Mouse (Mus musculus) forebrain, postnatal 0 days (tissue): ENCODE results near the gene Socs4. TPM values are rescaled to one million over a fixed set of nuclear protein-coding genes. Genes with fewer than 3 reads are reported as not detected.
A peak's percentile ranks its signal among the peaks of the same experiment; 100 is the strongest.

Experiments
- ATAC-seq: fragments of 200-750 bp; cut with Nextera tagmentation; 2 replicates; pipeline ENCODE4 v1.8.0; 2017; ENCODE audit warnings: mild to moderate bottlenecking, moderate library complexity
- DNase-seq: peaks from one replicate; pipeline ENCODE4 v3.0.0-alpha.2; 2015
- H3K27ac ChIP-seq: fragments of 300-500 bp; sonication (generic); 2 replicates; pipeline ENCODE4 v1.5.1; 2014; ENCODE audit warnings: low read depth, mild to moderate bottlenecking, antibody characterized with exemption, low read length, moderate library complexity, mixed read lengths
- H3K27me3 ChIP-seq: fragments of 300-500 bp; sonication (generic); 2 replicates; pipeline ENCODE4 v1.6.1; 2014; ENCODE audit warnings: mild to moderate bottlenecking, low read length, mixed read lengths; ENCODE audit not compliant: insufficient read depth
- H3K36me3 ChIP-seq: fragments of 300-500 bp; sonication (generic); 2 replicates; pipeline ENCODE4 v1.6.1; 2014; ENCODE audit warnings: mild to moderate bottlenecking, moderate library complexity; ENCODE audit not compliant: insufficient read depth
- H3K4me1 ChIP-seq: fragments of 300-500 bp; sonication (generic); 2 replicates; pipeline ENCODE4 v1.6.1; 2014; ENCODE audit warnings: antibody characterized with exemption; ENCODE audit not compliant: insufficient read depth
- H3K4me2 ChIP-seq: fragments of 300-500 bp; sonication (generic); 2 replicates; pipeline ENCODE4 v1.6.1; 2014; ENCODE audit warnings: low read depth, mild to moderate bottlenecking, moderate library complexity
- H3K4me3 ChIP-seq: fragments of 300-500 bp; sonication (generic); 2 replicates; pipeline ENCODE4 v1.5.1; 2014; ENCODE audit warnings: low read depth, low read length, mixed read lengths
- H3K9ac ChIP-seq: fragments of 300-500 bp; sonication (generic); 2 replicates; pipeline ENCODE4 v1.6.1; 2014; ENCODE audit warnings: mild to moderate bottlenecking
- H3K9me3 ChIP-seq: fragments of 300-500 bp; sonication (generic); 2 replicates; pipeline ENCODE4 v1.6.1; 2016; ENCODE audit warnings: low read length
- CTCF ChIP-seq: sonication (generic); IDR thresholded peaks from 2 replicates; pipeline ENCODE4 v1.5.1; 2016; ENCODE audit warnings: antibody characterized with exemption, control low read depth, low read depth
- WGBS: fragments of 180-500 bp; shearing (Covaris S2); extraction: QIAGEN DNeasy Blood & Tissue Kit; methylation state at CpG from one replicate; pipeline ENCODE4 v1.1.7; 2014; 5-methylcytosine and 5-hydroxymethylcytosine counted together
- polyA plus RNA-seq: library from polyadenylated mRNA; unstranded; fragments of >200 nt; fragmentation: Nextera tagmentation; extraction: Ambion mirVana; gene quantifications from 2 replicates; pipeline ENCODE4 v1.2.1, GENCODE M21; 2015
- total RNA-seq: library from RNA; depleted of rRNA; stranded (reverse); fragments of >200 nt; gene quantifications from 2 replicates; pipeline ENCODE4 v1.2.3, GENCODE M21; 2014

Gene Socs4
- total and polyA plus RNA-seq, 2 experiments from 2014 or later = 2.4 to 8.2 TPM

DNA sequence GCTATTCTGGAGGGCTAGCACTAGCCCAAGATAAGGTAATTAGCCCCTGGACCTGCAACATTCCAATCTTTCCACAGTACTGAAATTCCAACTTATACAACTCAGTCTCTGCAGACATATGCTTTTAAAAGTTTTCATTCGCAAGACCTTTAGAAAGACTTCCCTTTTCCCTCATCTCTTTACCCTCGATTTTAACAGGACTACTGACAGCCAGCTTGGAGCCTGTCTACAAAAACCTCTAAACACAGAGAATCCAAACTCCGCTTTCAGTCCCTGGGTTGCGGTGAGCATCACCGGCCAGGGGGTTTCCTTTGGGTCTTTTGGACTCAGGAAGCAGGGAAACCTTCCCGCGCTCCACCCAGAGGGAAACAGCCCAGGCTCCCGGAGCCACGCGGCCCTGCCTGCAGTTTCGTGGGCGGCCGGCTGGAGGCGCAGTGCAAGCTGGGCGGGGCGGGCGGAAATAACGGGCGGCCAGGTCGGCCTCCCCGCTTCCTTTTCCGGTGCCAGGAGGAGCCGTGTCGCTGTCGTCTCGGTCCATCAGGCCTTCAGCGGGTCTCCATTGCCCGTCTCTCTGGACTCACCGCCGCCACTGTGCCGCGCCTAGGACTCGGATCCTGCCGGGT lies 21.2 kb downstream of the Socs4 start, which contains the start of gene Mapk1ip1l:
Mapk1ip1l (plus strand) TSS at position 482 of the 623 bp plus-strand sequence.
- H3K9me3 ChIP-seq = no peaks in the 10 kb centered on the region
- peak; percentile 92 for ATAC-seq
- H3K27me3 ChIP-seq = no peaks in the 10 kb centered on the region
- no peaks in the 10 kb centered on the region for H3K36me3 ChIP-seq
- peak within 1 kb of the TSS; percentile 97 for H3K4me3 ChIP-seq
- peak; percentile 93 for DNase-seq
- WGBS = 2% methylated on average over 34 of the region's 34 CpGs
- peak within 1 kb of the TSS; percentile 78 for H3K4me2 ChIP-seq
- peak; percentile 96 for TF ChIP-seq CTCF
- peak within 1 kb of the TSS; percentile 99 for H3K9ac ChIP-seq
- peak within 1 kb of the TSS; percentile 98 for H3K27ac ChIP-seq
- peaks cover 11% of the 10 kb centered on the region; the same call in 1 of the 2 replicates for H3K4me1 ChIP-seq

DNA sequence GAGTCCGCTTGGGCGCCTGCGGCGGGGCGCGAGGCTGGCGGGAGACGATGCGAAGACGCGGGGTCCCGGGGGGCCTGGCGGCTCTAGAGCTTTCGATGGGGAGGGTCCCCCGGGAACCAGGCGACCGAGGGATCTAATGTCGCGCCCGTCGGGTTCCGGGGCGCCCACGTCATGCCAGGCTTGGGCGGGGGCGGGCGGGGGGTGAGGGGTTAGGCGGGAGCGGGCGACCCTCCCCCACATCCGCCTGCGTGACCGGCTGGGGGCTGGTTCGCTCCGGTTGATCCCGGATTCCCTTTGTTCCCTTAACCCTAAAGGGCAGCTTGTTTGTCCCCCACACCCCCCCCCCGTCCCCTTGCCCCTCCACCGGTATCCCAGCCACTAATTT lies 21.7 kb downstream of the Socs4 start:
- H3K4me3 ChIP-seq = peak overlapping the region; percentile 97
- peak overlapping the region; percentile 78 for H3K4me2 ChIP-seq
- H3K36me3 ChIP-seq = no peaks in the 10 kb centered on the region
- no peaks in the 10 kb centered on the region for H3K9me3 ChIP-seq
- DNase-seq (no peak), ATAC-seq (peak; percentile 88)
- WGBS = 2% methylated on average over 37 of the region's 38 CpGs
- peaks cover 11% of the 10 kb centered on the region; the same call in 1 of the 2 replicates for H3K4me1 ChIP-seq
- peak overlapping the region; percentile 98 for H3K27ac ChIP-seq
- TF ChIP-seq CTCF = no peak
- H3K27me3 ChIP-seq = no peaks in the 10 kb centered on the region
- peak overlapping the region; percentile 99 for H3K9ac ChIP-seq

DNA sequence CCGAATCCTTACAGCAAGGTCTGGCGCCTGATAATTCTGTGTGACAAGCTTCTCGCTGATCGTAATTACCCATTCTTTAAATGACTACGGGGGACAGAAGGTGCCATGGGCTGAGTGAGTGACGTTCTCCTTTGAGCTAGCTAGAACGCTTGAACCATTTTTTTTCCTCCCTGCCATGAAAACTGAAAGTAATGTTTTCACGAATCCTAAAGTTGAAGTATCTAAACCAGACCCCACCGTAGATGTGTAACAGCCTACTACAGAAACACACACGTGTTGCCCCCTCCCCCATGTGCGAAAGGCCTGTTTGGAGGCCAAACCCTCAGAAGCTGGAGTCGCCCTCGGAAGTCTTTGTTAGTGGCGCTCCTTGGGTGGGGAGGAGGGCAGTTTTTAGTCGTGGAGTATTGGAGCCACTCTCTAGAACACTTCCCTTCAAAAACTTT lies 22.1 kb downstream of the Socs4 start:
- no peaks in the 10 kb centered on the region for H3K36me3 ChIP-seq
- H3K9me3 ChIP-seq = no peaks in the 10 kb centered on the region
- ATAC-seq (peak; percentile 50), DNase-seq (peak; percentile 57)
- H3K4me1 ChIP-seq = peaks cover 11% of the 10 kb centered on the region; the same call in 1 of the 2 replicates
- H3K4me3 ChIP-seq = peak overlapping the region; percentile 97
- H3K27ac ChIP-seq = peak overlapping the region; percentile 98
- H3K27me3 ChIP-seq = no peaks in the 10 kb centered on the region
- TF ChIP-seq CTCF = no peak
- WGBS = 0% methylated on average over 15 of the region's 15 CpGs
- peak overlapping the region; percentile 78 for H3K4me2 ChIP-seq
- peak overlapping the region; percentile 99 for H3K9ac ChIP-seq

DNA sequence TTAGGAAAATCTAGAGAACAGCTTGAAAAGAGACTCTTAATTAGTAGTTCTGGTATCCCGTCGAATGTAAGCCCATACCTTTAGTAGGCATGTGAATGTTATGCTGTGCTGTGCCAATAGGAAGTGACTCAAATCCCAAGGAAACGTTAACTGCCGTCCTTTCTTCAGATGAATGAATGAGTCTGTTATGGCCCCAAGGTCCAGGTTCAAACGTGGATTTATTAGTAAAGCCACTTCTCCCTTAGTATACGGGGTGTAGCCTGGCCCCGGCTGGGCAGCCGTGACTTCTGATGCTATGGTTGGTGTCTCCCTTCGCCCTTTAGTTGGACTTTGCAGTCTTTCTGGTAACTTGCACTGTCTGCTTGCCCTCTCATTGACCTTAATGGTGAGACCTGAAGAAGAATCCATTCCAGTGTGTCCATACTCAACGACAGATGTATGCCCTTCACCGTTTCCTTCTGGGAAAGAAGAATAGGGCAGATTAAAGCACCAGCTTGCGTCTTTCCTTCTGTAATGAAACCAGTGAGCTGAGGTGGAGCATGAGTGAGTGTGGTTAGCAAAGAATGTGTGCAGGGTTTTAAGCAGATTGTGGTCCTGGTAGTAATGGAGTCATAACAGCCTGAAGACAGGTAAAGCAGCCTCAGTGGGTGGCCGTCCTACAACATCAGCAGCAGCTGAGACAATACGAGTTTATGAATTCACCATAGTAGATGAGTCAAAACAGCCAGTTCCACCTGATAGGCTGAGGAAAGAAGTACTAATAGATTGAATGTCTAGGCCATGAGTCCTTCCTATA lies 26.4 kb downstream of the Socs4 start:
- H3K27me3 ChIP-seq = no peaks in the 10 kb centered on the region
- H3K9ac ChIP-seq = no peak overlapping the region
- no peak for TF ChIP-seq CTCF
- ATAC-seq (no peak), DNase-seq (no peak)
- no peak overlapping the region for H3K4me3 ChIP-seq
- no peak overlapping the region for H3K27ac ChIP-seq
- no peaks in the 10 kb centered on the region; the same call in 1 of the 2 replicates for H3K36me3 ChIP-seq
- H3K4me2 ChIP-seq = no peak overlapping the region
- WGBS = 79% methylated on average over 14 of the region's 14 CpGs
- H3K9me3 ChIP-seq = no peaks in the 10 kb centered on the region
- peaks cover 11% of the 10 kb centered on the region; the same call in 1 of the 2 replicates for H3K4me1 ChIP-seq

DNA sequence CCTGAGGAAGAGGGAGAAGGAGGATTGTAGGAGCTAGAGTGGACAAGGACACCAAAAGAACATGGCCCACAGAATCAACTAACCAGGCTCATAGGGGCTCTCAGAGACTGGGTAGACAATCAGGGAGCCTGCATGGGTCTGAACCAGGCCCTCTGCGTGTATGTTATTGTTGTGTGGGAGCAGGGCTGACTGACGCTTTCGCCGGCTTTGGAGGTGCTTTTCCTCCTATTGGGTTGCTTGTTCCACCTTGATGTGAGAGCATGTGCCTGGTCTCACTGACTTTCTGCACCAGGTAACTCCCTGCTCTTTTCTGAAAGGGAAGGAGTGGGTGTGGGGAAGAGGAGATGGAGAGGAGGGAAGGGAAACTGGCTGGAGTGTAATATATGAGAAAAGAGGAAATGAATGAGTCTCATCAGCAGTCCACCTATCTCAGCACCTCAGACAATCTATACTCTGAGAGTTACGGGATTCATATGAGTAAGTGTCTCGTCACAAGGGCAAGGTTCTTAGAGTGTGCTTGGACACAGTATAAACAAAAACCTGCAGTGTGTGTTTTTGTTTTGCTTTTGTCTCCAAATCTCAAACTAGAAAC lies 28.2 kb downstream of the Socs4 start:
- H3K27me3 ChIP-seq = no peaks in the 10 kb centered on the region

DNA sequence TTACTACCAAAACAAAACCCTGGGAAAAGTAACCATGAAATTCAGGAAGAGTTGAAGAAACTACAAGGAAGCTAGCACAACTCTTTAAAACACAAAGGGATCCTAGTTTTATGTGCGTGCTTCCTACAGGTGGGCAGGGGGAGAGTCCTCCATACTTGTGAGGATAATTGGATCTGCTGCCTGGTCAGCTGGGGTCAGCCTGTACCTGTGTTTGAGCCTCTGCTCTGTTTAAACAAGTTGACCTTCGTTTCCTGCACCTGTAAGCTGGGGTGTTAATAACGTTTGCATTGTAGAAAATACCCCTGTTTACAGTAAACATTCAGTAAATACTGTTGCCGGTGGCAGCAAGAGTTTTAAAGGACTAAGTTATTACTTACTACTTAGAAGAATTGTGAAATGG lies 29.2 kb downstream of the Socs4 start:
- no peak overlapping the region for H3K9ac ChIP-seq
- H3K27me3 ChIP-seq = no peaks in the 10 kb centered on the region
- DNase-seq = no peak
- no peak overlapping the region for H3K27ac ChIP-seq
- WGBS = 87% methylated on average over 4 of the region's 4 CpGs
- H3K36me3 ChIP-seq = peaks cover 13% of the 10 kb centered on the region
- H3K9me3 ChIP-seq = no peaks in the 10 kb centered on the region
- no peak for ATAC-seq
- TF ChIP-seq CTCF = no peak
- no peaks in the 10 kb centered on the region for H3K4me1 ChIP-seq
- no peak overlapping the region for H3K4me2 ChIP-seq
- no peak overlapping the region for H3K4me3 ChIP-seq

More for the DNA sequence above, 28.2 kb downstream of the Socs4 start:
- Histone ChIP-seq H3K4me2 (no peak overlapping the region), H3K4me1 (peaks cover 1% of the 10 kb centered on the region; the same call in 1 of the 2 replicates), H3K36me3 (peaks cover 4% of the 10 kb centered on the region; the same call in 1 of the 2 replicates), H3K27ac (no peak overlapping the region), H3K4me3 (no peak overlapping the region), H3K9me3 (no peaks in the 10 kb centered on the region), H3K9ac (no peak overlapping the region)
- ATAC-seq = no peak
- WGBS = 90% methylated on average over 6 of the region's 6 CpGs
- no peak for TF ChIP-seq CTCF
- no peak for DNase-seq
